Mouse (Mus musculus): ENCODE data around the gene Proser1.
A peak's percentile ranks its signal among the peaks of the same experiment; 100 is the strongest.

DNA sequence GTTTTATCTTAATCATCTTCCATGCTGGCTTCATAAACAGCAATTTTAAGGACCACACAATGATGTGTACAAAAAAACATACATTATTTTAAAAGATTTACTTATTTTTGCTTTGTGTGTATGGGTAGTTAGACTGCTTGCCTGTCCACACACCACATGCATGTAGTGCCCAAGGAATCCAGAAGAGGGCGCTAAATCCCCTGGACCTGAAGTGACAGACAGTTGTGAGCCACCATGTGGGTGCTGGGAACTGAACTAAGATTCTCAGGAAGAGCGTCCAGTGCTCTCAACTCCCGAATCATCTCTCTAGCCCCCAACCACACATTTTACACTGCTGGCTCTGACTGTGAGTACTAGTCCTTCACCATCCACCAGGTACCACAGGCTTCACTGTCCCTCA, 28.9 kb upstream of the Proser1 start:
- TF ChIP-seq CTCF (conservative IDR thresholded peaks at IDR 0.05; ENCODE audit: insufficient read depth, insufficient read length, low read depth, low read length) (peak; percentile 26; the same call in 1 of the 2 replicates), POLR2A (IDR thresholded peaks at IDR 0.05; ENCODE audit: low read depth, low read length) (no peak)

Data from kidney, adult 2 months (tissue).